ENCODE assay signal across 5 mouse cellular contexts in genomic region chr15:16909941-16910340, GRCm38 (mm10).
DNase-seq lines count a peak whose midpoint lies in the region; ATAC-seq and TF ChIP-seq lines count a peak whose summit lies in the region.
"Not testable (repeated sequence)": the region's sequence is repeated elsewhere in the genome, so short reads cannot be mapped to it uniquely, and the experiment has no call there.

No protein-coding gene starts in this region.

- H3K27ac ChIP-seq in ES-Bruce4 (ENCODE audit: insufficient read depth, low read length): peak overlapping the region; percentile 90
- not testable (repeated sequence) for H3K27ac ChIP-seq in intestine, postnatal 0 days (ENCODE audit: low read depth, low read length)

- not testable (repeated sequence) for H3K4me3 ChIP-seq in ES-Bruce4 (ENCODE audit: low read depth, low read length); intestine, postnatal 0 days (ENCODE audit: low read depth, low read length)

- TF ChIP-seq CTCF in ES-Bruce4 (IDR thresholded peaks at IDR 0.05; ENCODE audit: low read depth, low read length); intestine, postnatal 0 days (IDR thresholded peaks at IDR 0.05; ENCODE audit: low read depth): not testable (repeated sequence)

- H3K4me1 ChIP-seq in ES-Bruce4 (ENCODE audit: control insufficient read depth, insufficient read depth, low read length); intestine, postnatal 0 days (replicated peaks; ENCODE audit: control insufficient read depth, insufficient read depth, low read length): not testable (repeated sequence)

- peaks cover 35% of the 10 kb centered on the region for H3K9me3 ChIP-seq in ES-Bruce4 (replicated peaks; ENCODE audit: control insufficient read depth, insufficient read depth, low read length, poor library complexity, severe bottlenecking)
- not testable (repeated sequence) for H3K9me3 ChIP-seq in intestine, postnatal 0 days (ENCODE audit: control insufficient read depth)

- TF ChIP-seq EP300 in ES-Bruce4 (IDR thresholded peaks at IDR 0.05; ENCODE audit: insufficient read depth, low read depth, low read length): peak; percentile 77; the same call in 1 of the 2 replicates

- H3K27me3 ChIP-seq in ES-Bruce4 (ENCODE audit: control insufficient read depth, insufficient read depth, low read length, poor library complexity, severe bottlenecking); intestine, postnatal 0 days (replicated peaks; ENCODE audit: control insufficient read depth, insufficient read depth, low read length): not testable (repeated sequence)

- DNase-seq in ES-CJ7 (ENCODE audit: low read depth, low spot score) (peak; percentile 44), R1 (ENCODE audit: low read depth, low spot score) (peak; percentile 75), ZHBTc4 (ENCODE audit: low read depth, low spot score) (peak; percentile 47)

- not testable (repeated sequence) for TF ChIP-seq POLR2A in ES-Bruce4 (IDR thresholded peaks at IDR 0.05; ENCODE audit: insufficient read depth, low read length)

- 72% methylated on average over 3 of the region's 3 CpGs for WGBS in intestine, postnatal 0 days

- ATAC-seq in intestine, postnatal 0 days: 0 out of 2 replicates have a peak, but pooled peaks have one; percentile 28

- not testable (repeated sequence) for H3K36me3 ChIP-seq in ES-Bruce4 (ENCODE audit: control insufficient read depth, insufficient read depth, low read length, poor library complexity, severe bottlenecking); intestine, postnatal 0 days (ENCODE audit: control insufficient read depth, insufficient read depth)

- H3K9ac ChIP-seq in ES-Bruce4 (ENCODE audit: low read depth, poor library complexity, severe bottlenecking); intestine, postnatal 0 days (ENCODE audit: low read depth, low read length): not testable (repeated sequence)

- not testable (repeated sequence) for H3K4me2 ChIP-seq in intestine, postnatal 0 days (replicated peaks; ENCODE audit: low read depth)
